Mouse (Mus musculus): ENCODE data around the gene Anxa3.

Gene Anxa3

DNA sequence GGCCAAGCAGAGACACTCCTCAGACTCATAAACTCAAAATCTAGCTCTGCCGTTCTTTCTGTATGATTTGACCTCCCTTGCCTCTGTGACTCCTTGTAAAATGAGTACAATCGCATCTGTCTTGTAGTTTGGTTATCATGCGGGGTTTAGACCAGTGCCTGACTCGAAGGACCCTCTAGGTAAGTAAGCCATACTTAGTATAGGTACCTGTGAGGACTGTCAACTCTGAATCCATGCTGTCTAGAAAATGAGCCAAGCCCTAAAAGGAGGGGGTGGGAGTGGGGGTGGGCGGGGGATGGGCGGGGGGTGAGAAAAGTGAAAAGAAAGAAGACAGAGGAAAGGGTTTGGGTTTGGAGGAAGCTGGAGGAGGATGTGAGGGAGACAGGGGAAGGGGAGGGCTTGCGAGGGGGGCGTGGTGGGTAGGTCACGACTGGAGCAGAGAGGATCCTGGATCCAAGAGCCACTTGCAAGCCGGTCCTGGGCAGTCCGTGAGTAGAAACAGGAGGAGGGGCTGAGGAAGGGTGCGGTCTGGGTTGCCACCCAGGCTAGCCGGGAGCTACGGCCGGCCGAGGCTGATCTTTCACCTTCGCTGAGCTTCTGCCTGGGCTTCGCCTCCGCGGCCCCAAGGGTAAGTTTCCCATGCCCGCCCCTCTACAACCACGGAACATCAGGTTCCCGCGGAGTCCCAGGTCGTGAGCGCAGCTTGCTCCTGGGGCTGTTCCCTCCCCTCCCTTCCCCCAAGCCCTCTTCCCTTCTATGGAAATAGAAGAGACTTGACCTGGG, at the start of gene Anxa3:
TSS of gene Anxa3 (plus strand) at position 404 of the 783 bp plus-strand sequence.
- in situ Hi-C loops (cut with MboI; ENCODE audit: unreplicated experiment in 2 of 2) = no loop called here

DNA sequence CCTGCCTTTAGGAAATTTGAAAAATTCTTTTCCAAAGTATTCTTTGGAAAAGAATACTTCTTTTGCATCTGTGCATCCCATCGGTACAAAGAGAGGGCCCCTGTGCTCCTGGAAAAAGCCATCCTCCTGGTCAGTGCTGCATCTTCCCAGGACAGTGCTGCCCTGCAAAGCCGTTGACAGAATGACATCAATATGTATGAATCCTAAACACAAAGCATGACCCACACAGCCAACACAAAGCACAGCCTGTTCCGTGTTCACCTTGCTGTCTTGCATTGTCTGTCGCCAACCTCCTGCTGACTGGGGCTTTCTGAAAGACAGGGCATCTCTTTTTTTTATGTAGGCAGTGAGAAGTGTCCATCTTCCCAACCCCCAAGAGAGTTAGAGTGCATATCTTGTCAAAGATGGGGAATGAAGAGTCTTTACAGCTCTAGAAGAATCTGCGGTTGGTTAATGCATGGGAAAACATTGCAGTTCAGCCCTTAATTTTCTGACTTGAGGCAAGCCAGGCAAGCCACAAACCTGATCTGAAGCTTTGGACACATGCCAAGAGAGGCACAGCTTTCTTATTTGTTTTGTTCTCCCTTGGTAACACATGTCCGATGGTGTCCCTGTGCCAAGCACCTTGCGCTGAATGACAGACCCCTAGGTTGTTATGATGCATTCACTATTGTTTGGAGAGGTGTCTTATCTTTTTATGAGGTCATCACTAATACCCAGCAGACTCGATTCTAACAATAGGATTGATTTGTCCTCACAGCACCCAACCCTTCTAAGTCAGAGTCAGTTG, 45.7 kb upstream of the Anxa3 start:
- in situ Hi-C loops (cut with MboI; ENCODE audit: unreplicated experiment in 2 of 2) = no loop called here

DNA sequence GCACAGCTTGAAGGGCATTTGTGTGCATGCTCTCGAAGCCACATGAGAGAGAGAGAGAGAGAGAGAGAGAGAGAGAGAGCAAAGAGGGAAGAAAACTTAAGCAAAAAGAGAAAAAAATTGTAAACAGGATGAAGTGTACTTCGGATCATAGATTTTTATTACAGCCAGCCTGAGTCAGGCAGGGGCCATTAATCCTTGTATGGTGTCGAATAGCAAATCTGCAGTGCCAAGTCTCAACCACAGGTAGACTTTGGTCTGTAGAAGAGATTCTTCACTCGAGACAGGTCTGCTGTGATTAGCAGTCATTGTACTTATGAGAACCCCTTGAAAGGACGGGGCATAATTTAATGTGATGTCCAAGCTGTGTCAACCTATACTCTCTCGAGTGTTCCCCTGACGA, 35.5 kb upstream of the Anxa3 start:
- in situ Hi-C loops (cut with MboI; ENCODE audit: unreplicated experiment in 2 of 2) = loop anchor here in 1 of 2 experiments (25.0 kb wide), 1 partner anchor 870 kb away; no protein-coding TSS in a partner anchor

DNA sequence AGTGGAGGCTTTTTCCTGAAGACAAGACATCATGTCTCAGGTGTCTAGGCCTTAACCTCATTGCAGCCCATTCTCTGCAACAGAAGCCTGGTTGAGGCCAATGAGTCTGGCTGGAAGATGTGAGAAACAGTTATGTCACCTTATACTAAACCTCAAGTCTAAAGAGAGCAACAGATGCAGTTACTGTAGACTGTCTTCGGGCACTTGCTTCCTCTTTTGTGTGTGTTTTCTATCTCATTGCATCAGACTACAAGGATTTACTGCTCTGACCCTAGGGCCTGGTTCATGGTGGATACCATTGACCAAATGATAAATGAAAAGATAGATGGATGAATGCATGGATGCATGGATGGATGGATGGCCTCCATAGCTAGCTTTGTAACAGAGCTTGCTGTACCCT, 31.1 kb upstream of the Anxa3 start:
- in situ Hi-C loops (cut with MboI; ENCODE audit: unreplicated experiment in 2 of 2) = loop anchor here in 1 of 2 experiments (25.0 kb wide), 1 partner anchor 875 kb away; no protein-coding TSS in a partner anchor

DNA sequence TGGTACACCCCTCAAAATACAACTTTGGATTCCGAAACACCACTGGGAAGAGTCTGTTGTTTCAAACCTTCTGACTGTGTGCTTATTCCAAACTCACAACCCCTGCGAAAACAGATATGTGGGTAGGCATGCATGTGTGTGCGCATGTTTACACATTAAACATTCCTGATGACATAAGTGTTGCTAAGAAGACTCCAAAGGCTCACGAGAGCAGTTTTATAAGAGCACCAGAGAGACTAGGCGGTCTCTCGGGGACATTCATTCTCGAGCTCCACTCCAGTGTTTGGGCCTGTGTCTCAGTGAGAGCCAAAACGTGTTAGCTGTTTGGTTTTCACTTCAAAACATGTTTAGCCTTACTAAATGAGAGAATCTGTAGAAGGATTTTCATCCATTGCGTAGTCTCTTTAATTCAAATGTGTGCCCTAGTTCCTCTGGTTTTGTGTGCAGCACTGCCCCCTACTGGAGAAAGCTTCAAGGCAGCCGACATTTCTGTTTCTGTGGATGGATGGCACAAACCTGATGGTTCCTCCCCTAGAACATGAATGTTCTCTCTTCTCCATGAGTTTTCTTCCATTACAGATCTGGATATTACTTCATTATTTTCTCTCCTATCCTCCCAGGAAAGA, 24.2 kb upstream of the Anxa3 start:
- in situ Hi-C loops (cut with MboI; ENCODE audit: unreplicated experiment in 2 of 2) = loop anchor here in 1 of 2 experiments (25.0 kb wide), 1 partner anchor 882 kb away; no protein-coding TSS in a partner anchor

DNA sequence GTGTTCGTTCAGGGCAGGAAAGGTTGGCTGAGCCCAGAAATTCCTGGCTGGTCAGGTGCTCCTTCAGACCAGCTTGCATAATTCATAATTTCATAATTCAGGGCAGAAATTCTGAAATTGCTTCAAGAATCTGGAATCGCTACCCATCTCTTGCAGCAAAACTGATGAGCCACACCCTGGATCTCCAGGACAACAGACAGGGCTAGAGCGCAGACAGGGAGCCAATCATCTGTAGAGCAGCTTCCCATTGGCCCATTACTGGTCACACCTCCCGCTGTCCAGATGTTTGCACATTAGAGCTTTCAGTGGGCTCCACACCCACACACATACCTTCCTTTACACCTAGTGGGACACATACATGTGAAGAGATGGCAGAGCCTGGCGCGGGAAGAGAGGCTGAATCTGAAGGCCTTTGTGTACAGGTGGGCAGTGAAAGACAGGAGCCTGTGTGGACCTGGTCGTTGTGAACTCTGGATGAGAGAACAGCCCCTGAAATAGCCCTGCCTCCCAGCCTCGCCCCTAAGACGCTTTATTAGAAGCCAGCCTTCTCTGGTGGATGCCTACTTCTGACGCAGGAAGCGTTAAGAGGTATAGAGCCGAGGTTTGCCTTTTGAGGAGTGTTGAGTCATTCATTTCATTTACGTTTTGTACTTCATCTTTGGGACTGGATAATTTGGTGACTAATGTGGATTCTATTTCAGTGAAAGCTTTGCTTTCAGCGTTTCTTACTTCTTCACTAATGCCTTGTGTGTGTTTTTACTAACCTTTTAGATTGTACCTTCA, 9.4 kb upstream of the Anxa3 start:
- in situ Hi-C loops (cut with MboI; ENCODE audit: unreplicated experiment in 2 of 2) = no loop called here

DNA sequence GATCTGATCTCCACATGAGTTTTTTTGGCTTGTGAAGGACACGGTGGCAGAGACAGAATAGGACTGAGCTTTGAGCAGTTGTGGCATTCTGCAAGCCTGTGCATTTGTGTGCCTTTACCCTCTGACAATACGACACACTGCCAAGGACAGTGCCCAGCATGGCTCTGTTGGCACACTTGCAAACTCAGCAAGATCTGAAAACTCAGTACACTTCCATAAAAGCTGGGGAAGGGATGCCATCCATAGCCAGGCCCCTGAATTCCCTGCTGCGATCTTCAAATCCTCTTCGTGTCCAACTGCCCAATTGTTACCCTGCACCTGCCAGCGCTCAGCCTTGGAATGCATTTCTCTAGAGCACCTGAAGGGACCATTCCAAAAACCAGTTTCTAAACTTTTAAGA, 8.0 kb upstream of the Anxa3 start:
- in situ Hi-C loops (cut with MboI; ENCODE audit: unreplicated experiment in 2 of 2) = no loop called here

DNA sequence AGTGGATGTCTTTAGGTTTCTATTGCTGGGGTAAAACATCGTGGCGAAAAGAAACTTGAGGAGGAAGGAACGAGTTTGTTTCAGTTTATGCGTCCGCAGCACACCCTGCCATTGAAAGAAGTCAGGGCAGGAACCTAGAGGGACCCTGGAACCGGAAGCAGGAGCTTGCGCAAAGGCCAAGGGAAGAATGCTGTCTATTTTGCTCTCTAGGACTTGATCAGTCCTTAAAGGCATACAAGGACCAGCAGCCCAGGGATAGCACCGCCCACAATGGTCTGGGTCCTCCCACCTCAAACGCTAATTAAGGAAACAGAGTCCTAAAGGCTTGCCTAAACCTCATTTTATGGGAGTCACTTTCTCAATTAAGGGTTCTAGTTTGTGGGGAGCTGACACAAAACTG, 717 bp upstream of the Anxa3 start:
- in situ Hi-C loops (cut with MboI; ENCODE audit: unreplicated experiment in 2 of 2) = no loop called here

DNA sequence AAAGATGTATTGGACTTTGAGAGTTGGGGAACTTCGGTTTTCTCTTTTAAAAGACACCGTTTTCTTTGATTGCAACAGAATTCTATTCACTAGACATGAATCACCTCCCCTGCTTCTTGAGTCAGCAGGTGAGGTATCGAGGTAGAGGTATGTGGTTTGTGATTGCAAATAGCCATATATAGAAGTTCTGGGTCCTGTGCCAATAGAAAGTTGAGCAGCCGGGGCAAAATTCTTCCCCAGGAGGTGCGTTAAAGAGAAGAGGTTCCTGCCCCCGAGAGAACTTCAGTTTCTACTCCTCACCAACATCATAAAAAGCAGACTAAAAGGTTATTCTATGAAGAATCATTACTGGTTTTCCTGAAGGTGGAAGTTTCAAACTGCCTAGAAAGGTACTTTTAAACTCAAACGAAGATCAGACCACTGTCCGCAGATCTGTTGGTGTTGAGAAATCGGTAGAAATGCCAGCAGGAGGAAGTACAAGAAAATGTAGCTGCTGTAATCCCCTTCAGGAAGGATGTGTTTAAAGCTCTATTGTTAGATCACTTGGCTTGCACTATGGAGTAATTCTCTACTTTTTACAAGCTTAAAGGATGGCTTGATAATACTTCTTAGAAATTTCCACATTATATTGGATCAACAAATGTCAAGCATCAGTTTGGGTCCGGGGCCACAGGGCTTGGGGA, 955 bp downstream of the Anxa3 start:
- in situ Hi-C loops (cut with MboI; ENCODE audit: unreplicated experiment in 2 of 2) = no loop called here

DNA sequence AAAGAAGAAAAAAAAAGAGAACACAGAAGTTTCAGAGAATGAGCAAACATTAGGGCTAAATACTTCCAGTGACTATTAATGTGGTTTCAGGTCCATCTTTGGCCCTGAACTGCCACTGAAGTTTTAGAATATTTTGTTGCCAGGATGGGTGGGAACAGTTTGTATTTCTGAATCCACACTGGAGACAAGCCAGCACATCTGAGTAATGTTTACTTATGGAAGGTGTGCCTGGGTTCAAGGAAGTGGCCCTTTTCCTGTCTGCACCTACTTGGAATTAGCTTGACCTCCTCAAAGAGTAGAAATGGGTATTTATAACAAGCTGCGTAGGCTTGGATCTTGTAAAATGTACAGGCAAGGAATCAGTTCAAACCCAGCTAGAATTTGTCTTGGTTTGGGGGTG, 2.6 kb downstream of the Anxa3 start:
- in situ Hi-C loops (cut with MboI; ENCODE audit: unreplicated experiment in 2 of 2) = no loop called here

DNA sequence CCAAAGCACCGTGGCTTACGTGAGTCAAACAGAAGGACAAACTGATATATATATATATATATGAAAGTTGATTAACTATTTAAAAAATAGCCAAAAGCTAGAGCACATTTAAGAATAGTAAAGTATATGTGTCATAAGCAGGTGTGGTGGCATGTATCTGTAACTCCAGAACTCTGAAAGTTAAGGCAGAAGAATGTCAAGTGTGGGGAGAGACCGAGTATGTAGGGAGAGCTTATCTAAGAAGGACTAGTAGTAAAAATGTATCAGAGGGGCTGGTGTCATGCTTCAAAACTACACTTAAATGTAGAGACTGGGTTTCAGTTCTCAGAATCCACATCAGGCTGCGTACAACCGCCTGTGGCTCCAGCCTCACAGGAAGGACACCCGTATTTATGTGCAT, 4.3 kb downstream of the Anxa3 start:
- in situ Hi-C loops (cut with MboI; ENCODE audit: unreplicated experiment in 2 of 2) = no loop called here

DNA sequence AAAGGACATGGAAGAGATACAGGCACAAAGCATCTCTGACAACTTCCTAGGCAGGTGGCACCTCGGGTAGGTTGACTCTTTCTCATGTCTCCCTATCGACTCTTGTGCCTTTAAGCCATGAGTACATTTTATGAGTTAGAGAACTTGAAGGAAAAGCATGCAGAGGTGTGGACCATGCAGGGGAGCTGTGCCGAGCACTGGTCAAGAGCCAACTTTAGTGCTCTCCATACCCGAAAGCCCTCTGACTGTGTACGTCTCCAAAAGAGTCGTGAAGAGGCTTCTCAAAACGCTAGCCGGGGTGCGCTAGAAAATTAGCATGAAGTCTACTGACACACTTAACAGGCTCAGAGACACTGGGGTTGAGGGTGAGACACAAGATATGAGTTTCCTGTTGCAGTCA, 6.0 kb downstream of the Anxa3 start:
- in situ Hi-C loops (cut with MboI; ENCODE audit: unreplicated experiment in 2 of 2) = no loop called here

DNA sequence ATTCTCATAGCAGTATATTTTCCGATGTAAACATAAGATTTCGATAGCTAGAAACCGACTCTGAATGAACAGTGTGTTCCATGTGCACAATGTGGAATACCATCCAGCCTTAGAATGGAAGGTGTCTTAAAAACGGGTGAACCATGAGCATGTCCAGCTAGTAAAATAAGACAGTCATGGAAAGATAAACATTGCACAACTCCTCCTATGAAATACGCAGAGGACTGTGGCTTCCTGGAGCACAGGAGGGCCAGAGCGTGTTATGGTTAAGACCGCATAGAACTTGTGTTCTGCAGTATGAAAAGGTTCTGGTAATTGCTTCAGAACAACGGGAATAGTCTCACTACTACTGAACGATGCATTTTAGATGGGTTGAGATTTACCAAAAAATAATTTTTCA, 6.8 kb downstream of the Anxa3 start:
- in situ Hi-C loops (cut with MboI; ENCODE audit: unreplicated experiment in 2 of 2) = no loop called here

DNA sequence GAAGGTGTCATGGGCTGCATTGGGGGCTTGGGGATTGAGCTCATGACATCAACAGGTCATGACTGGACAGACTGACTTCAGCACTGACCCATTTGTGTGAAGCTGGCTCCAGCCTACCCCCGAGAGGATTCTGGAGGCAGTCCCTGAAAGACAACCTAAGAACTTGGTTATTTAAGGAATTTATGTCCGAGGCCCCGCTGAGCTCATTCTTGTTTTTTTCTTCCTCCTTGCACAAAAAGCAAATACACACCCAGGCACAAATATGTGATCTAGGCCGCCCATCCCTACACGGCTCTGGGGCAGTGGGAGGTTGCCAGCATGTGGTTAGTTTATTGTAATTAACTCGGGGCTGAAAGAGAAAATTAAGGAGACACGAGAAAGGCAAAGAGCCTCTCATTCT, 9.0 kb downstream of the Anxa3 start:
- in situ Hi-C loops (cut with MboI; ENCODE audit: unreplicated experiment in 2 of 2) = no loop called here

DNA sequence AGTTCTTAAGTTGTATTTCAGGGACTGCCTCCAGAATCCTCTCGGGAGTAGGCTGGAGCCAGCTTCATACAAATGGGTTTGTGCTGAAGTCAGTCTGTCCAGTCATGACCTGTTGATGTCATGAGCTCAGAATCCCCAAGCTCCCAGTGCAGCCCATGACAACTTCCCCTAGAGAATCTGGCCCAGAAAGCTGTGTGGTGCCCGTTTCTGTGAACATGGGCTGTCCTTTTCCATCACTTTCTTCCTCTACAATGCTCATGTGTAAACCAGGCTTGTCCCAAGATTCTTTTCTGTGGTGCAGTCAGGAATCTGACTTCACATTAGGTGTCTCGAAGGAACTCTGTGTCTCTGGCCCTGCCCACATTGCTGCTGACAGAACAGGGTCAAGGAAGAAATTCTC, 10.0 kb downstream of the Anxa3 start:
- in situ Hi-C loops (cut with MboI; ENCODE audit: unreplicated experiment in 2 of 2) = no loop called here

DNA sequence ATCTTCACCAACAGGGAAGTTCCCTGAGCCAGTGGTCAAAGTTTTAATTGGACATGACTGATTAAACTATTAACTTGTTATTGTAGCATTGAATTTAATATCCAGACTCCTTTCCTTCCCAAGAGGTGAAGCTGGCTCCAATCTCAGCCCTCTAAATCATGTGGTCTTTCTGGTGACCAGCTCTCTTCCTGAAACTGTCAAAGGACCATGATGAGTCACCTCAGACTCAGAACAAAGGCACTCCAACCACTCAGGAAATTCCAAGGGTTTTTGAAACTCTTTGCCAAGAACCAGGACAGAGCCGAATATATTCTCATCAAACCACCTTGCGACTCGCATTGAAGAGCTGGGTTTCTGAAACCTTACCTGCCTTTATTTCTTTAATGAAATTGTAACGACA, 11.2 kb downstream of the Anxa3 start:
- in situ Hi-C loops (cut with MboI; ENCODE audit: unreplicated experiment in 2 of 2) = no loop called here

DNA sequence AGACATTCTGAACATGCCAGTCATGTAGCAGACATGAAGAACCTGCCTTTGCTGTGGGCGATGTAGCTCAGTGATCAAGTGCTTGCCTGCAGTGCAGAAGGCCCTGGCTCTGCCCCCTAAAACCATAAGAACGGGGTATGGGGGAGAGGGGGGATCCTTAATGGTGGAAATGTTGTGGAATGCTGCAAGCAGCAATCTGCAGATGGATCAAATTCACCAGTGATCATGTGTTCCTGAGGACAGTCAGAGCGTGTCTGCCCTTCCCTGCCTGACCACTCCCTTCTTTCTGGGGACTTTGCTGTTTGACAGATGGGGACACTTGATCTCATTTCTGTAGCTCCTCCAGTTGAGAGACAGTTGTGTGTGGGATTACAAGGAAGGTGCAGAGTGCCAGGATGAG, 11.7 kb downstream of the Anxa3 start:
- in situ Hi-C loops (cut with MboI; ENCODE audit: unreplicated experiment in 2 of 2) = no loop called here

DNA sequence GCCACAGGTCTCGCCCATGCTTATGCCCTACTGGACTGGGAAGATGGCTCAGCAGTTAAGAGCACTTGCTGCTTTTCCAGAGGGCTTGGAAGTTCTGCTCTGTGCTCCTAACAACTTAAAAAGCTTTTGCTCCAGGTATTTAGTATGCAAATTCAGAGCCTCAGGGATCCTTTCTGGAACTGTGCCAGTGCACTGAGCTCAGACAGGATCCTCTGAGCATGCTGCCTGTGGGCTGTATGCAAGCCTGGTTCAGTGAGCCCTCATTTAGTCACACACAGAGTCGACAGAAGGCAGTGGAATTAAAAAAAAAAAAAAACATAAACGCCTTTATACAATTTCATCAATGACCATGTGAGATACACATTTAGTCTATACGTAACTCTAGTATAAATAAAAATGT, 17.5 kb downstream of the Anxa3 start:
- in situ Hi-C loops (cut with MboI; ENCODE audit: unreplicated experiment in 2 of 2) = no loop called here

DNA sequence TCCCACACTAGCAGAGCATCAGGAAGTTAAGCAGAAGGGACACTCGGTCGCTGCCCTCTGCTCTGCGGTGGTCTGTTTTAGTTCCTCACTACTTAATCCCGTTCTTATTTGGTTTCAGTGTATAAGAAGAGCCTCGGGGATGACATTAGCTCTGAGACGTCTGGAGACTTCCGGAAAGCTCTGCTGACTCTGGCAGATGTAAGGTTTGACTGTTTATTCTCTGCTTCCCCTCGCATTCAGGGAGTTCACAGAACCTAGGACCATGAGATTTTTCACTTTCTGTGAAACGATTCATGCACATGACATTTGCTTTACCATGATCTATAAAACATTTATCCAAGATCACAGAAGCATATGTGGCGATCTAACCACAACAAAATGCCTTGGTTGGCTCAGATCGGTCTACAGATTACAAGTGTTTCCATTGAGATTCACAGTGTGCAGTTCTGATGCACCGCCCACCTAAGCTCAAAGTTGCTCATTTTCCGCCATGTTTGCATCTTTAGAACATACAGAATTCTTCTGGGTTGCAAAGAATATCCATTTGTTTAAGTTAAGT, 31.7 kb downstream of the Anxa3 start:
- in situ Hi-C loops (cut with MboI; ENCODE audit: unreplicated experiment in 2 of 2) = no loop called here

DNA sequence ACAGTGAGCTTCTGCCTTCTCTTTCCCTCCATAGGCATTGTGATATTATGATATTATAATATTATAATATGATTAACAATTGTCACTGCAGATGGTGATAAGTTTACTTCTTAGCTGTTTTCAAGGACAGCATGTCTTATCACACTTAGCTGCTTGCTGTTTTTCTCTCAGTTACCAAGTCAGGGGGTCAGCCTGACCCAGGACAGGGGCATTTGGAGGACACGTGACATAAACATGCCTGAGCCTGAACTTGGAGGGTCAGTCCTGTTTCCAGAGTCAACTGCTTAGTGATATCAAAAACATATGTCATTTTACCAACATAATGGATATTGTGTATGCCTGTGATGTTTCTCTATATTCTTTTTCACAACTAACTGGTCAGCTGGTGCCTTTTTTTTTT, 34.0 kb downstream of the Anxa3 start:
- in situ Hi-C loops (cut with MboI; ENCODE audit: unreplicated experiment in 2 of 2) = no loop called here

Measured in v-Abl transformed pro-B cells (cell line).